Mouse (Mus musculus): Measurements from ENCODE around the gene Sorcs3. TPM values are rescaled to one million over a fixed set of nuclear protein-coding genes. Genes with fewer than 3 reads are reported as not detected.

The Sorcs3 gene
- polyA plus RNA-seq, 1 experiment, result not detected

- no peak for DNase-seq (ENCODE audit: low spot score)
Measured at GRCm38 (mm10) chr19:48706267-48706923, 500.6 kb downstream of the Sorcs3 start.

- no peak for DNase-seq (ENCODE audit: low spot score)
Measured at GRCm38 (mm10) chr19:48706924-48707320, 501.1 kb downstream of the Sorcs3 start.

- DNase-seq (ENCODE audit: low spot score), result no peak
Measured at GRCm38 (mm10) chr19:48725851-48726419, 520.1 kb downstream of the Sorcs3 start.

- DNase-seq (ENCODE audit: low spot score), result no peak
Measured at GRCm38 (mm10) chr19:48727048-48727447, 521.2 kb downstream of the Sorcs3 start.

- DNase-seq (ENCODE audit: low spot score), result no peak
Measured at GRCm38 (mm10) chr19:48727601-48728000, 521.8 kb downstream of the Sorcs3 start.

GRCm38 (mm10) chr19:48731731-48732130 lies 525.9 kb downstream of the Sorcs3 start:
- DNase-seq (ENCODE audit: low spot score), result no peak

- no peak for DNase-seq (ENCODE audit: low spot score)
Measured at GRCm38 (mm10) chr19:48734370-48734769, 528.5 kb downstream of the Sorcs3 start.

- DNase-seq (ENCODE audit: low spot score), result no peak
Measured at GRCm38 (mm10) chr19:48737554-48737953, 531.7 kb downstream of the Sorcs3 start.

GRCm38 (mm10) chr19:48755156-48755555 lies 549.3 kb downstream of the Sorcs3 start:
- DNase-seq (ENCODE audit: low spot score), result no peak

- no peak for DNase-seq (ENCODE audit: low spot score)
Measured at GRCm38 (mm10) chr19:48756831-48757230, 551.0 kb downstream of the Sorcs3 start.

- DNase-seq (ENCODE audit: low spot score), result no peak
Measured at GRCm38 (mm10) chr19:48766524-48766923, 560.7 kb downstream of the Sorcs3 start.

- DNase-seq (ENCODE audit: low spot score), result no peak
Measured at GRCm38 (mm10) chr19:48771565-48771964, 565.7 kb downstream of the Sorcs3 start.

- DNase-seq (ENCODE audit: low spot score), result no peak
Measured at GRCm38 (mm10) chr19:48779095-48779765, 573.4 kb downstream of the Sorcs3 start.

- no peak for DNase-seq (ENCODE audit: low spot score)
Measured at GRCm38 (mm10) chr19:48780813-48781212, 575.0 kb downstream of the Sorcs3 start.

GRCm38 (mm10) chr19:48782024-48782721 lies 576.3 kb downstream of the Sorcs3 start:
- DNase-seq (ENCODE audit: low spot score), result no peak

GRCm38 (mm10) chr19:48787269-48787668 lies 581.4 kb downstream of the Sorcs3 start:
- no peak for DNase-seq (ENCODE audit: low spot score)

GRCm38 (mm10) chr19:48804546-48804945 lies 598.7 kb downstream of the Sorcs3 start:
- no peak for DNase-seq (ENCODE audit: low spot score)

GRCm38 (mm10) chr19:48811541-48811940 lies 605.7 kb downstream of the Sorcs3 start:
- no peak for DNase-seq (ENCODE audit: low spot score)

- no peak for DNase-seq (ENCODE audit: low spot score)
Measured at GRCm38 (mm10) chr19:48813823-48814222, 608.0 kb downstream of the Sorcs3 start.

GRCm38 (mm10) chr19:48815064-48815463 lies 609.2 kb downstream of the Sorcs3 start:
- no peak for DNase-seq (ENCODE audit: low spot score)

GRCm38 (mm10) chr19:48820493-48821282 lies 614.9 kb downstream of the Sorcs3 start:
- no peak for DNase-seq (ENCODE audit: low spot score)

GRCm38 (mm10) chr19:48821283-48821715 lies 615.5 kb downstream of the Sorcs3 start:
- no peak for DNase-seq (ENCODE audit: low spot score)
